Mouse (Mus musculus): ENCODE measurements at regions not wholly inside any gene's neighbourhood (a gene's known extent, or its start where the extent isn't known, plus 50 kb on each side); places are given as distances from the start of the nearest gene placed in this dataset.
A peak's percentile ranks its signal among the peaks of the same experiment; 100 is the strongest.

DNA sequence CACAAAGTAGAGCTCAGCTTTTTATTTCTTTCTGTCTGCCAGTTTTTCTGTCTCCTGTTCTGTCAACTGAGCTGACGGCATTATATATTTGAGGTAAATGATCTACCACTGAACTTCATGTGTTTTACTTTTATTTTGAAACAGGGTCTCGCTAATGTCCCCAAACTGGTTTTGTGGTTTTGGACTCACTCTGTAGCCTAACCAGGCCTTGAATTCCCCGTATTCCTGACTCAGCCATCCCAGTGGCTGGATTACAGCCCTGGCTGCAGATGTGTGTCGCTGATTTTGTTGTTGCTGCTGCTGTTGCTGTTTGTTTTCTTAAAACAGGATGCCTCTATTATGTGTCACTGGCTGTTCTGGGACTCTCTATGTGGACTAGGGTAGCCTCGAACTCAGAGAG is 317.3 kb upstream of the Irx1 start:
- DNase-seq (ENCODE audit: low spot score in 2 of 2): no peak

DNA sequence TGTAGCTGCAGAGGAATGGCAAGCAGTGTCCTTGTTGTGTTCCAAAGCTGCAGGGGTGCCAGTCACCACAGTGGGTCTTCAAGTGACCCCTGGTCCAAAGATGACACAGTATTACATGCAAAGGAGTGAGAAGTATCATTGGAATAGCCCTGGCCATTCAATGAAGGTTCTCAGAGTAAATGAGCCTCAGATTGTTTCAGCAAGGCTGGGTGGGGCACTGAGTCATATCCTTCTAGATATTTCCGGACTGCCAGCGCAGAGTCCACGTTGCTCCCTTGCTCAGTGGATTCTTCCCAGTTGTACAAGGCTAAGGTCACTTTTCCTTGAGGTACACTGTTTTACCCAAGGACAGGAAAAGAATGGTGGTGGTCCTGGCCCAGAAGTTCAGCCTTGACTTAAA is 319.2 kb upstream of the Irx1 start:
- DNase-seq (ENCODE audit: low spot score in 2 of 2): no peak

- no peak for DNase-seq (ENCODE audit: low spot score in 2 of 2)
Measured at GRCm38 (mm10) chr13:72283701-72284100, 320.2 kb upstream of the Irx1 start.

- DNase-seq (ENCODE audit: low spot score in 2 of 2): no peak
Measured at GRCm38 (mm10) chr13:72286301-72286700, 322.8 kb upstream of the Irx1 start.

DNA sequence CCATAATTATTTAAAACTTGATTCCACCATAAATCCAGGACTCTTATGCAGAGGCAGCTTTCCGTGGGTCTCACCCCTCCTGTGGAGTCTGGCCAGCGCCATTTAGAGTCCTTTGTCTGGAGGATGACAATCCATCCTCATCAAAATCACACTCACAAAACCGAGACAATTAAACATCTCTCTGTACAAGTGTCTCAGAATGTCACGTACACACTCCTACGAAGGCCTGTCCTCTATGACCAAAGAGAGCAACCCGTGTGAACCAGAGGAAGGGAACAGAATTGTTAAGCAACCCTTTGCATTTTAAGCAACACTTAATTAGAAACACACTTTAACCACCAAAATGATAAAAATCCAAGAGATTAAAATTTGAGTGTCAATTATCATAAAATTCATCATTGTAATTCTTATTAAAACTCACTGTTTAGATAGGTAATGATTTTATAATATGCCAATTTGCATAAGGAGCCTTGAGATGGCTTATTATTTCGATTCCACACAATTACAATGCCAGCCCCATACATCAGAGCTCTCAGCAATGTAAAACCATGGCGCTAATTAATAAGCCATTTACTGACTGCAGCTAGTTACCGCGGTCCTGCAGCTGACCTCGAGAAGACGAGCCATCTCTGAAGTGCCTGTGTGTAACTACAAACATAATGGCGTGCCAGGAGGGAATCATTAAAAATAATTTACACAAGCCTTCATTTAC is 325.0 kb upstream of the Irx1 start:
- no peak for DNase-seq (ENCODE audit: low spot score in 2 of 2)

- DNase-seq (ENCODE audit: low spot score in 2 of 2): no peak
Measured at GRCm38 (mm10) chr13:72289093-72289501, 325.6 kb upstream of the Irx1 start.

GRCm38 (mm10) chr13:72292361-72292760 is 328.8 kb upstream of the Irx1 start:
- peak in 1 of 2 experiments; percentile 30 for DNase-seq (ENCODE audit: low spot score in 2 of 2)

GRCm38 (mm10) chr13:72293059-72293694 is 329.7 kb upstream of the Irx1 start:
- no peak for DNase-seq (ENCODE audit: low spot score in 2 of 2)

DNA sequence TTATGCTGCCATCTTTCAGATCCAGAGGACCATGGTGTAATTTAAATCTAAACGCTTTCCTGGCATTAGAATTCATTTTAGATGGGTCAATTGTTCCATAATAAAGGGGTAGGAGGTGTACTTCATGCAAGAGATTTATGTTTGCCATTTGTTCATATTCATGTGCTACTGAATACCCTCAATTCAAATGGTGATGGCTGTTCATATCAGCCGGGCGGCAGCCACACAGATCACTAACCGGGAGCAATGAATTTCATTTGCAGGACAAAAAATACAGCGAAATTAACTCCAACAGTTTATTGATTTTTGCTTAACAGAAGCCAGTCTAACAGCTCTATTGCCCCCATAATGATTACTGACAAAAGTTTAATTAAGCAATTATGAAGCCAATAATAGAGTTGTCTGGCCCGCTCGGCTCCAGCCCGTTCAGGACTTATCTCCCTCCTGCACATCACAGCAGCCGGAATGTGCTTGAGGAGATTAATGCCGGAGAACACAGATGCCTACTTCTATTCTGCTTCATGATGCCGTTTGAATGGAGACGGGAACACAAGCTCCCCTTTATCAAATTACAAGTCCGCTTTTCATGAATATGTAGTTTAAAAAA is 330.3 kb upstream of the Irx2 start:
- no peak for DNase-seq (ENCODE audit: low spot score in 2 of 2)

- DNase-seq (ENCODE audit: low spot score in 2 of 2): no peak
Measured at GRCm38 (mm10) chr13:72299660-72300059, 329.0 kb upstream of the Irx2 start.

GRCm38 (mm10) chr13:72301114-72301513 is 327.5 kb upstream of the Irx2 start:
- no peak for DNase-seq (ENCODE audit: low spot score in 2 of 2)

DNA sequence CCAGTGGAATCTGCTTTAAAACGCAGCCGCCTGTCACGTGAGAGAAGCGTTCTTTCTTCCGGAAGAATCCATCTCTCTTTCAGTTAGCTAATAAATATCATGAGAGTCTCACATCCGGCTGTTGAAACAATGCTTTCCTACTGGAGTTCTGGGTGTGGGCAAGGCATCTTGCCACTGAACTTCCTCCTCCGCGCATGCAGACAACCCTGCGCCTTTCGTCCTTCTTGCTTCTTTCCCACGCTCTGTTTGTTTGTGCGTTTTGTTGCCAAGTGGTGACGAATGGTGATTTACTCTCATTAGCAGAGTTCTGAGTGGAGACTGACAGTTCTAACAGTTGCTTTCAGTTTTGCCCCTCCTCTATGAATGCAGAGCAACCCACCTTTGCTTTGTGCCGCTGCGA is 326.8 kb upstream of the Irx2 start:
- DNase-seq (ENCODE audit: low spot score in 2 of 2): no peak

GRCm38 (mm10) chr13:72302436-72303125 is 326.0 kb upstream of the Irx2 start:
- no peak for DNase-seq (ENCODE audit: low spot score in 2 of 2)

- no peak for DNase-seq (ENCODE audit: low spot score in 2 of 2)
Measured at GRCm38 (mm10) chr13:72303126-72303760, 325.4 kb upstream of the Irx2 start.

DNA sequence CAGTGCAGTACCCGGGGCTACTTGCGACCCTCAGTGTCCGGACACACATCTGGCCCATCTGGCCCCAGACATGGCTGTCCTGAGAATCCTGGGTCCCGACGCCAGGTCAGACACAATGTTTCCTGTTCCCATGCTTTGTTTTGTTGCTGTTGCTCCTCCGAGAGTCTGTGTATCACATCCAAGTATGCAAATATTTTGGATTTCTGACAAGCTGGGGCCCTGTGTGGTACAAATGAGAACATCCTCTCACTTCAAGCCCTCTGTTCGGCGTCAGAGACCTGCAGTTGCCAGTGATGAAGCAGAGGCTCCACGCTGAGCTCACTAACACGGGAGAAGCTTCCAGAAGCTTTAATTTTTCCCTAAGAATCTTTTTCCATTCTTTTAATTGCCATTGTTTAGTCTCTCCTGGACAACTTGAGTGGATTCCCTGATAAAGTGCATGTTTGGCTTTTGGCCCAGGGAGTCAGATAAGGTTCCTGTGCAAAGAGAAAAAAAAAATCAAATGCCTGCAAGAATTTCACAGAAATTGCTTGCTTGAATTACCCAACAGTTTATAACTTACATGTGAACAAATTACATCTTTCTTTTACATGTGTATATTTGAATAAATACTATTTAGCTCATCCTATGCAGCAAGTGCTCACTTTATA is 304.5 kb upstream of the Irx2 start:
- DNase-seq (ENCODE audit: low spot score in 2 of 2): no peak

DNA sequence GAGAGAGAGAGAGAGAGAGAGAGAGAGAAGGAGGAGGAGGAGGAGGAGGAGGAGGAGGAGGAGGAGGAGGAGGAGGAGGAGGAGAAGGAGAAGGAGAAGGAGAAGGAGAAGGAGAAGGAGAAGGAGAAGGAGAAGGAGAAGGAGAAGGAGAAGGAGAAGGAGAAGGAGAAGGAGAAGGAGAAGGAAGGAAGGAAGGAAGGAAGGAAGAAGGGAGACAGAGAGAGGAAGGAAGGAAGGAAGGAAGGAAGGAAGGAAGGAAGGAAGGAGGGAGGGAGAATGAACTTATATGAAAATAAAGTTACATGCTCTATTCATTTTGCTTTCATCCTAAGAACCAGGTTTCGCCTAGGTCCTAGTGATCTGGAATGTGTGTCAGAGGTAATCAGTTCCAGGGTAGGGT is 302.4 kb upstream of the Irx2 start:
- peak in 1 of 2 experiments; percentile 35 for DNase-seq (ENCODE audit: low spot score in 2 of 2)

DNA sequence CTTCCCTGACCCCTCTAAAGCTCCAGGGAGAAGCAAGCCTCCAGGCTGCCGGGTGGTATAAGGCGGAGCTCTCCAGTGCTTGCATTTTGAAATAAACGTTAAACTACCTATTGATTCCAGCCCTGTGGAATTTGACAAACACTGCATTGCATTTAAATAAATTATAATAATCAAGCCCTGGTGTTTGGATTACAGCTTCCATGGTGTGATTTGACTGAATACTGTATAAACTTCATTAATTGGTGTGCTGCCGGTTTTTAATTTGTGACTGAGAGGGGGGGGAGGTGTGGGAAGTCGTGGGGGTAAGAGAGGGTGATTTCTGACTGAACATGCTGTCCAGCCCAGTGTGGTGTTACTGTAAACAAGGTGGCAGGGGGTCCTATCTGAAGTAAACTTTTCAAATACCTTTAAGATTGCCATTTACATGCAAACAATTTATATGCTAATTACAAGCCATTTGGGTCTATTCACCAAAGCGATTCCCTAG is 282.9 kb upstream of the Irx2 start:
- no peak for DNase-seq (ENCODE audit: low spot score in 2 of 2)

- no peak for DNase-seq (ENCODE audit: low spot score in 2 of 2)
Measured at GRCm38 (mm10) chr13:72346207-72346943, 282.2 kb upstream of the Irx2 start.

DNA sequence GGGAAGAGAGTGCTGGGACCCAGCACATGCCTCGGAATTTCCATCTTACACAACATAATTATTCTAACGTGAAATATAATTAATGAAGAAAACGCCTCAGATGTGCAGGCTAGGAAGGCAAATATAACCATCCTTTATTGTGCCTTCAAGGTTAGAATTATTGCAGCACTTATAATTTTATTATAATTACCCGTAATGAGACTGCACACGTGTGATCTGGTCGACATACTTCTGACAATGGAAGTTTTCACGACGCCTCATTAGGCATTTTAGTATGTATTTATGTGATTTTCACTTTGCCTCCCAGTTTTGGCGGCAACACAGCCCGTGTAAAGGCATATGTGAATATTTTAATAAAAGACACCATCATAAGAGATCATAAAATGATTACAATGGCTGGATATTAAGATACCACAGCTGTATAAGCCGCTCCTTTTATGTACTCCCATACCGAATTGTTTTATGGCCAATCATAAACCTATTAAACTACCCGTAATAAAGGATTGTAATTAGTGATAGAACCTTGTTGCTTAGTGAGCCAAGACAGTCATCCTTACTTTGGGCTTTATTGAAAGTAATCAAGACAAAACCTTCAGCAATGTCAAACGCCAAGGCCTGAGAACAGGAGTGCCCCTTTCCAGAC is 281.6 kb upstream of the Irx2 start:
- DNase-seq (ENCODE audit: low spot score in 2 of 2): no peak

- no peak for DNase-seq (ENCODE audit: low spot score in 2 of 2)
Measured at GRCm38 (mm10) chr13:72352641-72353181, 275.9 kb upstream of the Irx2 start.
